Mouse (Mus musculus): Measurements from ENCODE around the gene Myoz2.

Gene Myoz2

GRCm38 (mm10) chr3:123034752-123035151, at the start of gene Myoz2:
Gene Myoz2 (minus strand): TSS chr3:123035015.
- no peak for DNase-seq

- DNase-seq, result no peak
These were observed 46.9 kb upstream of the Myoz2 start for GRCm38 (mm10) chr3:123081665-123082064.

GRCm38 (mm10) chr3:123080943-123081342, 46.1 kb upstream of the Myoz2 start:
- no peak for DNase-seq

DNA sequence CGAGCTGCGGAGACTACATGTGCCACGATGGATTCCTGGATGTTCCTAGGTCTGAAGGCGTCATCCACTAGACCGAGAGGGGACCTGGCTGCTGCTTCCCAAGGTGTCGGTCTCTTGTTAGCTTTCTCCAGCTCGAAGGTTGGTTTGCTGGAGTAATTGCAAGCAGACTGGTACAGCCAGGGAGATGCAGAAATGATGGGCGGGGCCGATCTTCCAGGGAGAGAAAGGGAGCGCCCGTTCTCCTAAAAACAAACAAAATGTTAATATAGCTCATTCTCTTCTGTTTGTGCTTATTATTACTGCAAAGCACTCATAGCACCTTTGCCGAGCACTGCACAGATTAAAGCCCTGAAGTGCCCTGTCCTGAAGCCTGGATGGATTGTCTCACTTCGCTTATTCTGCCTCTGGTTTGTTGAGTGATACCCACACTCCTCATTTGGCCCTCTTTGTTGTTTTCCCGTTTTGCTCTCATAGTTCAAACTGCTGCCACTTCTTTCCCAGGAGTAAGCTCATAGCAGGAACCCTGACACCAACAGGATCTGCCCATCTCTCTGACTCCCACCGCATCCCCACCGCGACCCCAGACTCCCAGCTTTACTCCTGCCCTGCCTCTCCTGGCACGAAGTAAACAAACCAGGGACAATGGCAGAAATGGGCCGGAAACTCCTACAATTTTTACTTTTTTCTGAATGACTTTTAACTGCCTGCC, 45.4 kb upstream of the Myoz2 start:
- no peak for DNase-seq

DNA sequence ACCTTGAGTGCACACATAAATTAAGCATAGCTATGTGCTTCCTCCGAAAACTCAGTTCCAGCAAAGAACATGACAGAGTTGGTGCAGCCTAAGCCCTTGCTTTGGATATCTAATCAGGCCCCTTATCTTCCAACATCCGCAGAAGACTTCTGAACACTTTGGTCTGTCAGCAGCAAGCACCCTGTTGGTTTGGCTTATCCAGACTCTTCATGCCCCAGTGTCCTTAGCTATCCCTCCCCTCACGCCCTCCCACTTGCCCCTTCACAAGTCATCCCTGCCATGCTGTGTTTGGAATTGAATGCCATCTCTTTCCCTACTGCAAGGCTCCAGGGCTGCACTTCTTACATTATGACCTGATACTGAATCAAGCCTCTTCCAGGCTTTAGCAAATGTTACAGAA, 40.9 kb upstream of the Myoz2 start:
- no peak for DNase-seq

GRCm38 (mm10) chr3:123075034-123075433, 40.2 kb upstream of the Myoz2 start:
- DNase-seq, result no peak

- no peak for DNase-seq
These were observed 38.5 kb upstream of the Myoz2 start for GRCm38 (mm10) chr3:123073351-123073750.

GRCm38 (mm10) chr3:123072472-123072871, 37.7 kb upstream of the Myoz2 start:
- DNase-seq, result no peak

DNA sequence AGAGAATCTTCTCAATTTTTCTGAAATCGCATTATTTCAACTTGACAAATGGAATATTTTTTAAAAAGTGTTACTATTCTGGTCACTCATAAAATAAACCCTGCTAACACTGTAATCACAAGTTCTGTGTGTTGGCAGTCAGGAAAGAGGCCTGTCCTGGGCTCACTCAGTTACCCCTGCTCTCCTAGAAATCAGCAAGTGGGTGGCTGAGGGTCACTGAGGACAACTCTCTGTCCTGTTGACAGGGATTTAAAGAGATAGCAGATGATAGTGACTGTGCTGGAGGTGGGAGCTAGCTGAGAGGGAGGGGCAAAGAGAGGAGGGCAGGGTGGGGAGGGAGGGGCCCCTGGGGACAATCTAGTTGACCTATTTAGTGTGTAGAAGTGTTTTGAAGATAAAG, 36.2 kb upstream of the Myoz2 start:
- no peak for DNase-seq

- DNase-seq, result no peak
These were observed 32.0 kb upstream of the Myoz2 start for GRCm38 (mm10) chr3:123066836-123067235.

DNA sequence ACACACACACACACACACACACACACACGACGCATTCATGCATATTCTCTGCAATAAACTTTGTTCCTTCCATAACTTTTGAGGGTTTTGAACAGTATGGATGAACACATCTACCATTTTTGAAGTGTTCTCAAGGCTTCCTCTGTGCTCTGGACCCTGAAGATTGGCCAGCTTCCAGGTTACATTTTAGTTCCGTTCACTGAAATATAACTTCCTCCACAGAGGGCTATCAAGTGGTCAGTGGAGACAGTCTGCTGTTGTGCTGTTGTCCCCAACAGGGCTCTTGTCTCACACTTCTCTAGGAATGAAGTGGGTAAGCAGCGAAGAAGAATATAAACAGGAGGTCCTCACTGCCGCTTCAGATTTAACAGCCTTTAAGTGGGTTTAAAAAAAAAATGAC, 30.7 kb upstream of the Myoz2 start:
- DNase-seq, result no peak

- no peak for DNase-seq
These were observed 29.4 kb upstream of the Myoz2 start for GRCm38 (mm10) chr3:123064186-123064585.

DNA sequence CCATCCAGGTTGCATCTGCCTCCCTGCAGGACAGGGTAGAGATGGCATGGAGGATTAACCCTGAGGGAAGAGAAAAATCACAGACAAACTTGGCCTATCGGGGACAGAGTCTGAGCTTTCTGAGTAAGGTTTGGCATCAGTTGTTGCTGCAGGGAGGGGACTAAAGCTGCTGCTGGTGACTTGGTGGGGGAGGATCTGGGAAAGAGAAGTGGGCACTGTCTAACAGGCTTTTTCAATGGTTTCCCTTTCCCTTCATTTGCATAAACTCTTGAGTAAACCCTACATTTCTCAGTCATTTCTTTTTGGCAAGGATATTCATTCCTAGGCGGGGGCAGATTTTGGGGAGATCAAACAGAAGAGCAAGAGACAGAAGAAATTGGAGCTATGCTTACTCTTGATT, 27.1 kb upstream of the Myoz2 start:
- no peak for DNase-seq

- no peak for DNase-seq
These were observed 24.0 kb upstream of the Myoz2 start for GRCm38 (mm10) chr3:123058832-123059231.

DNA sequence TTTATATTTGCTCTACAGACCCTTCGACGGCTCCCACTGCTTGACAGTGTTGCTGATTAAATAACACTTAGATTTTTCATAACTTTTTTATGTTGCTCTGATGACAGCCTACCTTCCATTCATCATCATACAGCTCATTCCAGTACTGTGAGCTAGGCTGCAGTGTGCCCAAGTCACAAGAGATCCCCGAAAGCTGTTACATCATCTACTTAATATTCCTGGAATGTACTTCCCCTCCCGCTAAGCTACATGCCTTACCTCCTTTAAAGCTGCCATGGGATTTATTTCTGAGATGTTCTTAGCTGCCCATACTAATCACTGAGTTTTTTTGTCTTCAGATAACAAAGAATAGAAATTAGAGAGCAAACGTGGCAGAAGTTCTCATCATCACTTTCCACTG, 19.4 kb upstream of the Myoz2 start:
- DNase-seq, result no peak

DNA sequence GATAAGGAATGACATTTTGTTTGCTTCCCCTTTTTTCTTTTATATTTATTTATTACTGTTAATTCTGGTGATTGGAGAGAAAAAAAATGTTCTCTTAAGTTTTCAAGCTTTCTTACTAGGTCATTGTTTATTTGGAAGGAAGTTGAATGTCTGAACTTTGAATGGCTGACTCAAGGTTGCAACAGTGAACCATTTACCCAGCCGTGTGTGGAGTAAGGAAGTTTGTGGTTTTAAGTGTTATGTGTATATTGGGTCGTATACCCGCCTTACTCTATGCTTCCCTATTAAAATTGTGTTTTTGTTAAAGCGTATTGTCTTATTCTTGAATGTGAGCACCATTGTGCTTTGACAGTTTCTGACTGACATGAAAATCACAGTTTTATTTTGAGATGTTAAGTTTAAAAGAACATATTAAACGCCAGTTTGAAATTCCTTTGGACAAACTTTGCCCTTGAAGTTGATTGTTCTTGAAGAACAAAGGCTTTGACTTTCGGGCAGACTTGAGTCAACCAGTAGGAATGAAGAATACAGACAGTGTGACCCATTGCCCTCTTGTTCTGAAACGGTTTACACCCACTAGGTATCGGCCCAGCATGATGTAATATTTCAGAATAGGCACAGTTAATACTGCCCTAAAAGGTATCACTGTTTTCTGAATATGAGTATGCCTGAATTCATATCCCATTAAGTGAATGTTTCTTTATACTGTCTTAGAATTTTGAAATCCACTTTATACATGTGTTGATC, 18.6 kb upstream of the Myoz2 start:
- DNase-seq, result no peak

DNA sequence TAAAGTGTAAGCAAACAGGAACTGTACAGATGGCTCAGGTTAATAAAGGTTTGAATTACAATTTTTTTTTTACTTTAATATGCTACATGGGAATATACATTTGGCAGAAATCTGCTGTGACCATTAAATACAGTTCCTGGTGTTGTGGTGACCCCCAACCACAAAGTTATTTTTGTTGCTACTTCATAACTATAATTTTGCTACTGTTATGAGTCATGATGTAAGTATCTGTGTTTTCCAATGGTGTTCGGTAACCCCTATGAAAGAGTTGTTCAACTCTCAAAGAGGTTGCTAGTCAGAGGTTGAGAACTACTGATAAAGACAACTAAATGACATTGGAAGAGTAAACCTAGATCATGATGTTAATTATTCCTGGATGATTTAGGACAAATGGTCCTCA, 7.5 kb upstream of the Myoz2 start:
- DNase-seq, result no peak

GRCm38 (mm10) chr3:123033804-123034203, 1.0 kb downstream of the Myoz2 start:
- DNase-seq, result no peak

DNA sequence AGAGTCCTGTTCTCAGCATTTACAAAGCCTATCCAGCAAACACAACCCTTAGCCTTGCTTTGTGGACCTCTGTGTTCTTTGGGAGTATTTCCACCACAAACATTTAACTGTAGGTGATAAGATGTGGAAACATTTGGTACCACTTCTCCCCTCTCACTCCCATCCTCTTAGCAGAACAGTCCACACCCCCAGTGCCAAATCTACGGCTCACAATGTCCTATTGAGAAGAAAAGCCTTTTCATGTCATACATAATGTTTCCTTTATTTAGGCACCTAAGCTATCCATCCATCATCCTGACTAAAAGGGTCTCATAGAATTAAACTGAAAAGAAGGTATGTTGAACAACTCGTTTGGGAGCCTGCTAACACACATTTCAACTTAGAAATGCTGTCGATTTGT, 9.2 kb downstream of the Myoz2 start:
- no peak for DNase-seq

GRCm38 (mm10) chr3:123024496-123025234, 10.2 kb downstream of the Myoz2 start:
- no peak for DNase-seq

DNA sequence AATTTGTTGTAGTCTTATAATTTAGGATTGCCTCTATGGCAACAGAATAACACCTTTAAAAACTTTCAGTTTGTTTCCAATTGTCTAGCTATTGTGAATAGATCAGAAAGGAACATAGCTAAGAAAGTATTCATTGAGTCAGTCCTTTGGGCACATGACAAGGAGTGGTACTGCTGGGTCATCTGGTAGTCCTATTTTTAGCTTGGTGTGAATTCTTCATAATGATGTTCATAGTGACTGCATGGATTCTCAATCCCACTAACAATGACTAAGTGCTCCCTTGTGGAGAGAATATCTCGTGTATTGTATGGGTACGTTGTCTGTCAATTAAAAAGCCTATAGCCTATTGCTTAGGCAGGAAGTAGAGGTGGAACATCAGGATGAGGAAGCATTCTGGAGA, 16.0 kb downstream of the Myoz2 start:
- DNase-seq, result no peak

- DNase-seq, result no peak
These were observed 21.3 kb downstream of the Myoz2 start for GRCm38 (mm10) chr3:123013476-123013875.

DNA sequence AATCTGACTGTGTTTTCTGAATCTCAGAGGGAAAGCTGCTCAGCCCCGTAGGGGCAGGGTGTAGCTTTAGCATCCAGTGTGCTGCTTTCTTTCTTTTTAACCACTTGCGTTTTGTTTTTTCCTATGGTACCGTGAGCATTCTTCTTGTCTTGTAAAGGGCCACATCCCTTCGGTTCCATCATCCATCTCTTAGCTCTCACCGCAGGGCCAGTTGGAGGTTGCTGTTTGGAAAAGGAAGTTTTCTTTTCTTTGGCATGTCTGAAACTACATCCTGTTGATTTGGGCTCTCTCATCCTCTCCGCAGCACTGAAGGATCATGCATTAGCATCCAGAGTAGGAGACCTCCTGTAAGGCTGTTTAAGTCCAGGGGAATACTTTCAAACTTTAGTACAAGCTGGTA, 25.4 kb downstream of the Myoz2 start:
- DNase-seq, result no peak

- DNase-seq, result no peak
These were observed 27.4 kb downstream of the Myoz2 start for GRCm38 (mm10) chr3:123007386-123007785.
